Mouse (Mus musculus) spleen, adult 2 months (tissue): ENCODE data around the gene Batf. TPM values are rescaled to one million over a fixed set of nuclear protein-coding genes. Genes with fewer than 3 reads are reported as not detected.

Experiments used
- DNase-seq, 2 experiments: peaks; one replicate each; pipeline versions ENCODE4 v3.0.0 to v3.0.0-alpha.2; 2012 to 2021; ENCODE audit warnings: low spot score in 2 of 2, low read depth in 1 of 2
- H3K27ac ChIP-seq: fragments of 200-500 bp; 2 replicates; pipeline ENCODE4 v1.5.1; 2012; ENCODE audit warnings: low read length, inconsistent platforms; ENCODE audit not compliant: insufficient read depth
- H3K27me3 ChIP-seq: fragments of 200-500 bp; 2 replicates; pipeline ENCODE4 v1.6.1; 2012; ENCODE audit warnings: mild to moderate bottlenecking, moderate library complexity, low read length, inconsistent platforms; ENCODE audit not compliant: control insufficient read depth, insufficient read depth
- H3K36me3 ChIP-seq: fragments of 200-500 bp; 2 replicates; pipeline ENCODE4 v1.6.1; 2012; ENCODE audit warnings: mild to moderate bottlenecking, low read length, inconsistent platforms; ENCODE audit not compliant: control insufficient read depth, insufficient read depth
- H3K4me1 ChIP-seq: fragments of 200-500 bp; 2 replicates; pipeline ENCODE4 v1.6.1; 2011; ENCODE audit warnings: inconsistent platforms; ENCODE audit not compliant: control insufficient read depth, insufficient read depth, insufficient read length
- H3K4me3 ChIP-seq: fragments of 200-500 bp; 2 replicates; pipeline ENCODE4 v1.5.1; 2011; ENCODE audit warnings: mild to moderate bottlenecking, inconsistent platforms; ENCODE audit not compliant: insufficient read depth, insufficient read length; ENCODE audit errors: extremely low read depth
- CTCF ChIP-seq: fragments of 200-500 bp; IDR thresholded peaks from 2 replicates; pipeline ENCODE4 v1.5.1; 2011; ENCODE audit warnings: mild to moderate bottlenecking, inconsistent platforms; ENCODE audit not compliant: insufficient read depth, insufficient read length, insufficient replicate concordance; ENCODE audit errors: extremely low read depth
- POLR2A ChIP-seq: fragments of 200-500 bp; IDR thresholded peaks from 2 replicates; pipeline ENCODE4 v1.6.1; 2011; ENCODE audit warnings: low read depth, low read length, inconsistent platforms
- WGBS: fragments of 180-500 bp; shearing (Covaris S2); methylation state at CpG from one replicate; pipeline ENCODE4 v1.1.7; 2018; 5-methylcytosine and 5-hydroxymethylcytosine counted together
- polyA plus RNA-seq: library from polyadenylated mRNA; depleted of rRNA; stranded (reverse); fragments of >200 nt; gene quantifications from 2 replicates; pipeline ENCODE4 v1.2.3, GENCODE M21; 2012

Batf gene
- polyA plus RNA-seq, 1 experiment, result 15.4 TPM

DNA sequence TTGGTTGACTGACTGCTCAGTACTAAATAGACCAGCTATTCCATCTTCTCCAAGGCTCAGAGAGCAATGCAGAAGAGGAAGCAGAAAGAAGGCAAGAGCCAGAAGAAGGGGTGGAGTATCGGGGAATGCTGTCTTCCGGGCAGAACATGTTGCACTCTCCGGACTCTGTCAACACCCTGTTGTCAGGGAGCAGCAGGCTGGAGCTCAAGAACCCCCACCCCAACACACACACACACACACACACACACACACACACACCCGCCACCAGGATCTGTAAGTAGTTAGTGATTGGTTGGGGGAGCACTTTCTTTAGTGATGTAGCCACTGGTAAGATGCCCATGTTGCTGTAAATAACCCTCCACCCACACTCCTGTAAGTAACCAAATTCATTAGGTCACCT, 38.8 kb downstream of the Batf start:
- H3K27me3 ChIP-seq, result no peaks in the 10 kb centered on the region
- TF ChIP-seq POLR2A (no peak), CTCF (no peak)
- H3K36me3 ChIP-seq, result no peaks in the 10 kb centered on the region
- H3K4me3 ChIP-seq, result no peak overlapping the region
- no peak for DNase-seq
- 69% methylated on average over 4 of the region's 4 CpGs for WGBS
- H3K27ac ChIP-seq, result no peak overlapping the region
- H3K4me1 ChIP-seq, result no peaks in the 10 kb centered on the region

- Histone ChIP-seq H3K36me3 (no peaks in the 10 kb centered on the region), H3K27me3 (no peaks in the 10 kb centered on the region), H3K27ac (no peak overlapping the region), H3K4me3 (no peak overlapping the region), H3K4me1 (no peaks in the 10 kb centered on the region)
- DNase-seq, result no peak
- 64% methylated on average over 6 of the region's 6 CpGs for WGBS
- TF ChIP-seq CTCF (no peak), POLR2A (no peak)
Observed at GRCm38 (mm10) chr12:85726729-85727397, 40.4 kb downstream of the Batf start.

- WGBS, result 88% methylated on average over 7 of the region's 7 CpGs
- TF ChIP-seq POLR2A (no peak), CTCF (no peak)
- H3K4me3 ChIP-seq, result no peak overlapping the region
- H3K27me3 ChIP-seq, result no peaks in the 10 kb centered on the region
- no peaks in the 10 kb centered on the region for H3K36me3 ChIP-seq
- H3K27ac ChIP-seq, result no peak overlapping the region
- DNase-seq, result no peak
- no peaks in the 10 kb centered on the region for H3K4me1 ChIP-seq
Observed at GRCm38 (mm10) chr12:85728181-85728580, 41.7 kb downstream of the Batf start.

GRCm38 (mm10) chr12:85729022-85729944, 42.8 kb downstream of the Batf start:
- peak in 1 of 2 experiments; percentile 56 for DNase-seq
- TF ChIP-seq POLR2A (no peak), CTCF (peak; percentile 87; the same call in 1 of the 2 replicates)
- WGBS, result 31% methylated on average over 17 of the region's 17 CpGs
- Histone ChIP-seq H3K36me3 (no peaks in the 10 kb centered on the region), H3K4me1 (no peaks in the 10 kb centered on the region), H3K27ac (no peak overlapping the region), H3K4me3 (no peak overlapping the region), H3K27me3 (no peaks in the 10 kb centered on the region)

GRCm38 (mm10) chr12:85729945-85730290, 43.4 kb downstream of the Batf start:
- no peak for DNase-seq
- no peak for TF ChIP-seq POLR2A
- TF ChIP-seq CTCF, result no peak
- WGBS, result 60% methylated on average over 6 of the region's 6 CpGs

GRCm38 (mm10) chr12:85736203-85736602, 49.7 kb downstream of the Batf start:
- Histone ChIP-seq H3K27me3 (no peaks in the 10 kb centered on the region), H3K36me3 (no peaks in the 10 kb centered on the region), H3K4me3 (no peak overlapping the region), H3K4me1 (no peaks in the 10 kb centered on the region), H3K27ac (no peak overlapping the region)
- 74% methylated on average over 2 of the region's 2 CpGs for WGBS
- TF ChIP-seq POLR2A (no peak), CTCF (no peak)
- DNase-seq, result no peak

More at GRCm38 (mm10) chr12:85729945-85730290, 43.4 kb downstream of the Batf start:
- no peak overlapping the region for H3K4me3 ChIP-seq
- no peaks in the 10 kb centered on the region for H3K36me3 ChIP-seq
- no peaks in the 10 kb centered on the region for H3K4me1 ChIP-seq
- H3K27me3 ChIP-seq, result no peaks in the 10 kb centered on the region
- H3K27ac ChIP-seq, result no peak overlapping the region
